Mouse (Mus musculus) midbrain, postnatal 0 days (tissue): ENCODE data around the gene Hyou1. TPM values are rescaled to one million over a fixed set of nuclear protein-coding genes. Genes with fewer than 3 reads are reported as not detected.
"Not testable (repeated sequence)": the region's sequence is repeated elsewhere in the genome, so short reads cannot be mapped to it uniquely, and the experiment has no call there.

Experiments used
- ATAC-seq: fragments of 200-750 bp; cut with Nextera tagmentation; 2 replicates; pipeline ENCODE4 v1.8.0; 2017; ENCODE audit warnings: moderate number of reproducible peaks, mild to moderate bottlenecking, moderate TSS enrichment, moderate library complexity; ENCODE audit not compliant: low FRiP score
- DNase-seq: peaks from one replicate; pipeline ENCODE4 v3.0.0-alpha.2; 2015; ENCODE audit warnings: low spot score
- H3K27ac ChIP-seq: fragments of 300-500 bp; sonication (generic); 2 replicates; pipeline ENCODE4 v1.5.1; 2014; ENCODE audit warnings: low read depth, mild to moderate bottlenecking, low read length, mixed read lengths
- H3K27me3 ChIP-seq: fragments of 300-500 bp; sonication (generic); 2 replicates; pipeline ENCODE4 v1.6.1; 2014; ENCODE audit warnings: low read length, control low read depth, mixed read lengths; ENCODE audit not compliant: insufficient read depth
- H3K36me3 ChIP-seq: fragments of 300-500 bp; sonication (generic); 2 replicates; pipeline ENCODE4 v1.6.1; 2014; ENCODE audit warnings: low read length, control low read depth, mixed read lengths; ENCODE audit not compliant: insufficient read depth
- H3K4me1 ChIP-seq: fragments of 300-500 bp; sonication (generic); 2 replicates; pipeline ENCODE4 v1.6.1; 2014; ENCODE audit warnings: mild to moderate bottlenecking, control low read depth, antibody characterized with exemption, low read length, mixed read lengths; ENCODE audit not compliant: insufficient read depth
- H3K4me2 ChIP-seq: fragments of 300-500 bp; sonication (generic); 2 replicates; pipeline ENCODE4 v1.6.1; 2014; ENCODE audit warnings: low read depth, mild to moderate bottlenecking, low read length, mixed read lengths; ENCODE audit not compliant: poor library complexity, severe bottlenecking
- H3K4me3 ChIP-seq: fragments of 300-500 bp; sonication (generic); 2 replicates; pipeline ENCODE4 v1.5.1; 2014; ENCODE audit warnings: low read depth, mild to moderate bottlenecking, low read length, moderate library complexity
- H3K9ac ChIP-seq: fragments of 300-500 bp; sonication (generic); replicated peaks from 2 replicates; pipeline ENCODE4 v1.6.1; 2014; ENCODE audit warnings: mild to moderate bottlenecking, low read length, moderate library complexity, mixed read lengths; ENCODE audit not compliant: poor library complexity, severe bottlenecking
- H3K9me3 ChIP-seq: fragments of 300-500 bp; sonication (generic); 2 replicates; pipeline ENCODE4 v1.6.1; 2016; ENCODE audit warnings: low read length, control low read depth
- CTCF ChIP-seq: IDR thresholded peaks from 2 replicates; pipeline ENCODE4 v1.5.1; 2016; ENCODE audit warnings: antibody characterized with exemption, mild to moderate bottlenecking
- WGBS: fragments of 180-500 bp; shearing (Covaris S2); extraction: QIAGEN DNeasy Blood & Tissue Kit; methylation state at CpG from one replicate; pipeline ENCODE4 v1.1.7; 2014; 5-methylcytosine and 5-hydroxymethylcytosine counted together
- polyA plus RNA-seq: library from polyadenylated mRNA; unstranded; fragments of >200 nt; fragmentation: Nextera tagmentation; extraction: Ambion mirVana; gene quantifications from 2 replicates; pipeline ENCODE4 v1.2.1, GENCODE M21; 2015
- total RNA-seq: library from RNA; depleted of rRNA; stranded (reverse); fragments of >200 nt; gene quantifications from 2 replicates; pipeline ENCODE4 v1.2.3, GENCODE M21; 2014

Hyou1 gene
- total and polyA plus RNA-seq, 2 experiments from 2014 or later, result 18.5 to 64.7 TPM

DNA sequence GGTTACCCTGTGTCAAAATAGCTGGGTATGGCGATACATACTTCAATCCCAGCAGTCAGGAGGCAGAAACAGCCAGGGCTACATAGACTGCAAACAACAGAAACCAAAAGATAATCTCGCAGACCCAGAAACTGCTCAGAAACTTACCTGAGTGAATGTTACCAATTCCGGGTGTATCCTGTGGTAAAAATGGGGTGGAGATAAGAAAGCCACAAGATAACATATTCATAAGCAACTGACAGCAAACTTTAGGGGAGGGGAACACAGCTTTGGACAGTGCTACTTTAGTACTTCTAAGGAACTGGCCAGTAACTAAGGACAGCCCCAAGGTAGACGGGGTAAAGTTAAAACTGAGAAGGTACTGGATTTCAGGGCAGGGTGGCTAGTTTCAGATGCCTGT lies 33.0 kb downstream of the Hyou1 start:
- peaks cover 32% of the 10 kb centered on the region for H3K36me3 ChIP-seq
- no peak for TF ChIP-seq CTCF

DNA sequence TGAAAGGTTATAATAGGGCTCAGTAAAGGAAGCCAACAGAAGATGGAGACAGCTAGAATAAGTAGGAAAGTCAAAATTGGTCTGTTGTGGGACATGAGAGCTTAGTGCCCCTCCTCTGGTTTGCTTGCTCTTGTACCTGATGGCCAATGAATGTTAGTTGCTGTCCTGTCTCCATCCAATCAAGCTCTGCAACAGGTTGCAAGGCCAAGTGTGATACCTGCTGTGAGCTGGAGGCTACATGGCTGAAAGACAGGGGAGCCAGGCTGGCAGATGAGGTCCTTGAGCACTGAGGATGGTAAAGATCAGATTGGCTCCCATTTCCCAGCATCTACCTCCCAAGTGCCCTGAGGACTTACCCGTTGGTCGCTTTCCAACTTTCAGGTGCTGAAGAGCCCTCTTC lies 33.5 kb downstream of the Hyou1 start:
- H3K4me3 ChIP-seq, result no peak overlapping the region
- no peaks in the 10 kb centered on the region for H3K4me1 ChIP-seq
- no peak for TF ChIP-seq CTCF
- H3K9ac ChIP-seq, result no peak overlapping the region
- WGBS, result 83% methylated on average over 2 of the region's 2 CpGs
- H3K4me2 ChIP-seq, result no peak overlapping the region
- H3K9me3 ChIP-seq, result no peaks in the 10 kb centered on the region
- H3K36me3 ChIP-seq, result peaks cover 32% of the 10 kb centered on the region
- no peak for DNase-seq
- ATAC-seq, result no peak
- H3K27ac ChIP-seq, result no peak overlapping the region
- H3K27me3 ChIP-seq, result no peaks in the 10 kb centered on the region

More for the DNA sequence above, 33.0 kb downstream of the Hyou1 start:
- no peak overlapping the region for H3K4me3 ChIP-seq
- no peak for DNase-seq
- no peaks in the 10 kb centered on the region for H3K9me3 ChIP-seq
- no peak for ATAC-seq
- H3K4me1 ChIP-seq, result no peaks in the 10 kb centered on the region
- H3K4me2 ChIP-seq, result no peak overlapping the region
- WGBS, result 86% methylated on average over 4 of the region's 4 CpGs
- no peak overlapping the region for H3K9ac ChIP-seq
- no peaks in the 10 kb centered on the region for H3K27me3 ChIP-seq
- H3K27ac ChIP-seq, result no peak overlapping the region

DNA sequence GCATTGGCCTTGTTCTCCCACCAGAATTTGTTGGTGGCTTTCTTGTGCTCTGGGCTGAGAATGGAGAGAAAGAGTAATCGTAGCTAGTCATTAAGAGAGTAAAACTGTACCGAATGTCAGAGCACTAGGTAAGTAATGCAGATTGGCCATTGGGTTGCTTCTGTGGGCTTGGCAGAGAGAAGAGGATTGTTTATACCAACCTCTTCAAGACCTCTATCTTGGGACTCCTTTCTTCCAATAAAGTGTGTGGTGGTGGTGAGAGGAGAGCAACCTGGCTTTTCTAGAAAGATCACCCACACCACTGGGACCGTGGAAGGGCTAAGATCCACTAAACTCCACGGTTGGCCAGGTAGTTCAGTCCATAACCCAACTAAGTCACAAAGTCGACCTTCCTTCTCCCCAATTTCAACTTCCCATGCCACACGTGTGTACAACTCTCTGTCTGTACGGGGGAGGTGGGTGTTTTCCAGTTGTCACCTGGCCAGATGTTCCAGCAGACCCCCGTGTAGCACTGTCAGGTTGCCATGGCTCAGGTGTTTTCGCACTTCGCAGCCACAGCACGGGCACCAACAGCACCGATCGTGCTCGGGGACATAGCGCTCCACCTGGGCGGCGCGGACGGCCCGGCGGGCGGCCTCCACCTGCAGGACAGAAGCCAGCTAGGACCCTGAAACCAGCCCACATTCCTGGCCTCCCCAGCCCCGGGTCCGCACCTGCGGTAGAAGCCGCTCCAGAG lies 38.0 kb downstream of the Hyou1 start:
- peak overlapping the region; percentile 97 for H3K4me2 ChIP-seq
- H3K4me1 ChIP-seq, result no peaks in the 10 kb centered on the region
- peaks cover 11% of the 10 kb centered on the region for H3K36me3 ChIP-seq
- peak overlapping the region; percentile 76 for H3K4me3 ChIP-seq
- H3K9ac ChIP-seq, result peak overlapping the region; percentile 74
- WGBS, result 9% methylated on average over 24 of the region's 26 CpGs
- ATAC-seq (peak; percentile 54; the same call in 1 of the 2 replicates), DNase-seq (no peak)
- H3K27me3 ChIP-seq, result no peaks in the 10 kb centered on the region
- 0 out of 2 replicates have a peak overlapping the region, but pooled peaks have one; percentile 70 for H3K27ac ChIP-seq
- no peaks in the 10 kb centered on the region for H3K9me3 ChIP-seq
- TF ChIP-seq CTCF, result no peak

DNA sequence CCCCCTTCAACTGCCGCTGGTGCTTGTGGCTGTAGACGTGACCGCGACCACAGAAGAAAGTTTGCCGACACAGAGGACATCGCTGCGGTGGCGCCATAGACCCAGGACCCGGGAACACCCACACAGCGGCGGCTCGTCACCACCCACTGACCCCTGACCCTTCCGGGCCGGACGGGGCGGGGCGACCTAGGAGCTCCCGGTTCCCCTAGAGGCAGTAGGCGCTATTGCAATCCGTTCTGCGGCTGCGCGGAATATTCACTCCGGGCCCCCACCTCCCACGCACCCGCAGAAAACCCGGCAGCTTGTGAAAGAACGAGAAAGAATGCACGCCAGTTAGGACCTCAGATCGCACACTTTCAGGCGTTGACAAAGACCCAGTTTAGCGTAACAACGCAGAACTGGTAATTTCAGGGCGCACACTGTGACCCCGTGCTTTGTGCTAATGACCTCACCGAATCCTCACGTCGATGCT lies 38.6 kb downstream of the Hyou1 start:
- ATAC-seq, result peak; percentile 89
- no peaks in the 10 kb centered on the region for H3K27me3 ChIP-seq
- H3K36me3 ChIP-seq, result peaks cover 5% of the 10 kb centered on the region
- H3K4me2 ChIP-seq, result peak overlapping the region; percentile 97
- peak; percentile 82 for TF ChIP-seq CTCF
- peak; percentile 96 for DNase-seq
- under 1% methylated on average over 38 of the region's 38 CpGs for WGBS
- H3K4me3 ChIP-seq, result peak overlapping the region; percentile 76
- H3K9me3 ChIP-seq, result no peaks in the 10 kb centered on the region
- peak overlapping the region; percentile 70 for H3K27ac ChIP-seq
- no peaks in the 10 kb centered on the region for H3K4me1 ChIP-seq
- peak overlapping the region; percentile 74 for H3K9ac ChIP-seq

DNA sequence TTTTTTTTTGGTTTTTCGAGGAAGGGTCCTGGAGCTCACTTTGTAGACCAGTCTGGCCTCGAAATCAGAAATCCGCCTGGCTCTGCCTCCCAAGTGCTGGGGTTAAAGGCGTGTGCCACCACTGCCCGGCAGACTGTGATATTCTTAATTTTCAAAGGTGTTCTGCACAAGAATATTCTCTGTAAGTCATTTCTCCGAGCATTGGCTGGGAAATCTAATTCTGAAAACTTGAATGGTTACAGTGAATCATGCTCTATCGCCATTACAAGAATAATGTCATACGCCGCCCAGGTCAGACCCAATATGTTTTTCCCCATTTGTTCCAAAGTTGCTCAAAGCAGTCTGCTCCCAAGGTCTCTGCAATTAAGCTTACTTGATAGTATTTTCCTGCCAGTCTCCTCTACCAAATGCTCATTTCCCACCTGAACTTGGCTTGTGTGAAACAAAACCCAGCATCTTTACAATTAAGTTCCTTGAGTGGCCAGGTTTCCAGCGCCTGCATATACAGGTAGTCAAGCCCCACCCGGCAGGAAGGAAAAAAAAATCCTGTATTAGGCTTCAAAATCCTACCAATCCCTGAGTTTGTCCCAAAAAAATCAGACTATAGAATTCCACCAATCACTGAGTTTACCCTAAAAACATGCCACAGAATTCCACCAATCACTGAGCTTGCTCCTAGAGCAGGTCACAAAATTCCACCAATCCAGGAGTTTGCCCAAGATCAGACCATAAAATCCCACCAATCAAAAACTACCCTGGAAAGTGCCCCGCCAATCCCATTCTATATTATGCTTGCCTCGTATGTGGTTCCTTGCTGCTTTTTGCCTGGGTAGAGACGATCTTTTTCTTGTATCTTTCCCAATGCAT lies 39.5 kb downstream of the Hyou1 start, which contains the start of gene Ccdc84:
Gene Ccdc84 (minus strand): TSS at position 51 of the 867 bp plus-strand sequence.
- Histone ChIP-seq H3K4me1 (no peaks in the 10 kb centered on the region), H3K4me2 (peak within 1 kb of the TSS; percentile 97), H3K9me3 (no peaks in the 10 kb centered on the region), H3K9ac (peak within 1 kb of the TSS; percentile 74), H3K4me3 (peak within 1 kb of the TSS; percentile 76), H3K27me3 (no peaks in the 10 kb centered on the region), H3K36me3 (no peaks in the 10 kb centered on the region), H3K27ac (peak within 1 kb of the TSS; percentile 70)
- DNase-seq (peak; percentile 29), ATAC-seq (no peak; the same call in 1 of the 2 replicates)
- no peak for TF ChIP-seq CTCF
- 74% methylated on average over 14 of the region's 14 CpGs for WGBS

DNA sequence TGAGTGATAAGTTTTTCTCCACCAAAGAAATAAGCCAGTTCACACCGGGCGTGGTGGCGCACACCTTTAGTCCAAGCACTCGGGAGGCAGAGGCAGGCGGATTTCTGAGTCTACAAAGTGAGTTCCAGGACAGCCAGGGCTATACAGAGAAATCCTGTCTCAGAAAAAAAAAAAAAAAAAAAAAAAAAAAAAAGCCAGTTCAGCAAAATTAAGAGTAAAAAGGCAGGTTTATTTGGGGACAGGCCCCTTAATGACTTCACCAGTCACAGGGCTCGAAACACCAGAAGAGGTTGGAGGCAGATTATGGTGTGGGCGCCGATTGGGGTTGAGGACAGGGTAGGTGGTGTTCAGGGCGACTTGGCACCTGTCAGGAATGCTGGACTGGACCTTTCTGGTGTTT lies 40.4 kb downstream of the Hyou1 start:
- WGBS, result 96% methylated on average over 9 of the region's 9 CpGs
- H3K36me3 ChIP-seq, DNase-seq, H3K4me3 ChIP-seq, ATAC-seq, H3K27ac ChIP-seq, H3K27me3 ChIP-seq, H3K9me3 ChIP-seq, H3K4me1 ChIP-seq, H3K9ac ChIP-seq, H3K4me2 ChIP-seq: not testable (repeated sequence)
